Mouse (Mus musculus): ENCODE results near the gene Zeb2. TPM values are rescaled to one million over a fixed set of nuclear protein-coding genes. Genes with fewer than 3 reads are reported as not detected.

Gene Zeb2
- 100 to 1,000 TPM; 150 to 168 TPM for total RNA-seq (2021)
- long read RNA-seq, experiment 1, full-length matches to known transcripts: 7 of 11 reads
- long read RNA-seq, experiment 1, partial matches to known transcripts: 2 of 11 reads
- long read RNA-seq, experiment 1, other reads (novel, unspliced or antisense): 2 of 11 reads
- long read RNA-seq, experiment 2, partial matches to known transcripts: 8 of 20 reads
- long read RNA-seq, experiment 2, other reads (novel, unspliced or antisense): 11 of 20 reads

GRCm38 (mm10) chr2:45117087-45117561 is at the start of gene Zeb2:
Gene Zeb2 (minus strand): TSS chr2:45117395.
- DNase-seq (ENCODE audit: low spot score in 2 of 2): peak; percentile 70 to 73

- DNase-seq (ENCODE audit: low spot score in 2 of 2): no peak
Observed at GRCm38 (mm10) chr2:45158785-45159184, 41.6 kb upstream of the Zeb2 start.

- DNase-seq (ENCODE audit: low spot score in 2 of 2): no peak
Observed at GRCm38 (mm10) chr2:45158351-45158782, 41.2 kb upstream of the Zeb2 start.

GRCm38 (mm10) chr2:45153315-45153714 is 36.1 kb upstream of the Zeb2 start:
- no peak for DNase-seq (ENCODE audit: low spot score in 2 of 2)

- no peak for DNase-seq (ENCODE audit: low spot score in 2 of 2)
Observed at GRCm38 (mm10) chr2:45143162-45143561, 26.0 kb upstream of the Zeb2 start.

GRCm38 (mm10) chr2:45138906-45139305 is 21.7 kb upstream of the Zeb2 start:
- DNase-seq (ENCODE audit: low spot score in 2 of 2): no peak

GRCm38 (mm10) chr2:45136783-45137182 is 19.6 kb upstream of the Zeb2 start:
- no peak for DNase-seq (ENCODE audit: low spot score in 2 of 2)

- DNase-seq (ENCODE audit: low spot score in 2 of 2): no peak
Observed at GRCm38 (mm10) chr2:45133225-45133624, 16.0 kb upstream of the Zeb2 start.

- DNase-seq (ENCODE audit: low spot score in 2 of 2): no peak
Observed at GRCm38 (mm10) chr2:45130461-45131156, 13.4 kb upstream of the Zeb2 start.

GRCm38 (mm10) chr2:45129556-45129955 is 12.4 kb upstream of the Zeb2 start:
- DNase-seq (ENCODE audit: low spot score in 2 of 2): no peak

- DNase-seq (ENCODE audit: low spot score in 2 of 2): no peak
Observed at GRCm38 (mm10) chr2:45128696-45129095, 11.5 kb upstream of the Zeb2 start.

- no peak for DNase-seq (ENCODE audit: low spot score in 2 of 2)
Observed at GRCm38 (mm10) chr2:45126401-45126800, 9.2 kb upstream of the Zeb2 start.

- no peak for DNase-seq (ENCODE audit: low spot score in 2 of 2)
Observed at GRCm38 (mm10) chr2:45125181-45125580, 8.0 kb upstream of the Zeb2 start.

- no peak for DNase-seq (ENCODE audit: low spot score in 2 of 2)
Observed at GRCm38 (mm10) chr2:45123490-45123889, 6.3 kb upstream of the Zeb2 start.

GRCm38 (mm10) chr2:45118121-45118520 is 926 bp upstream of the Zeb2 start:
- no peak for DNase-seq (ENCODE audit: low spot score in 2 of 2)

GRCm38 (mm10) chr2:45117592-45117991 is 397 bp upstream of the Zeb2 start:
- DNase-seq (ENCODE audit: low spot score in 2 of 2): no peak

- DNase-seq (ENCODE audit: low spot score in 2 of 2): peak; percentile 46 to 50
Observed at GRCm38 (mm10) chr2:45116531-45117024, 617 bp downstream of the Zeb2 start.

- peak; percentile 59 to 63 for DNase-seq (ENCODE audit: low spot score in 2 of 2)
Observed at GRCm38 (mm10) chr2:45115720-45116495, 1.3 kb downstream of the Zeb2 start.

- DNase-seq (ENCODE audit: low spot score in 2 of 2): peak in 1 of 2 experiments; percentile 2
Observed at GRCm38 (mm10) chr2:45115211-45115610, 2.0 kb downstream of the Zeb2 start.

GRCm38 (mm10) chr2:45114596-45114995 is 2.6 kb downstream of the Zeb2 start:
- peak in 1 of 2 experiments; percentile 7 for DNase-seq (ENCODE audit: low spot score in 2 of 2)

GRCm38 (mm10) chr2:45113912-45114311 is 3.3 kb downstream of the Zeb2 start:
- DNase-seq (ENCODE audit: low spot score in 2 of 2): peak in 1 of 2 experiments; percentile 1

Data from adrenal gland, adult 18-20 months (tissue).